26 mouse cellular contexts compared by ENCODE assay signal in genomic region chr19:59717813-59718483, GRCm38 (mm10).
DNase-seq lines count a peak whose midpoint lies in the region; ATAC-seq and TF ChIP-seq lines count a peak whose summit lies in the region.
"Had no signal": no experiment of that assay in that cellular context is flagged by ENCODE, and none has a peak within 500 bp of the region (broad histone marks: within the 10 kb centered on the region; RNA-seq: fewer than 3 reads in every experiment).

No protein-coding gene starts in this region.

- H3K4me1 ChIP-seq in hindbrain, postnatal 0 days (ENCODE audit: insufficient read depth, low read length): no peaks in the 10 kb centered on the region
- no peaks in the 10 kb centered on the region for H3K4me1 ChIP-seq in hindbrain, embryonic 14.5 days (replicated peaks; ENCODE audit: control insufficient read depth, insufficient read depth, low read length)
- no peaks in the 10 kb centered on the region; the same call in 1 of the 2 replicates for H3K4me1 ChIP-seq in midbrain, embryonic 14.5 days (ENCODE audit: control insufficient read depth, insufficient read depth, low read length)
- H3K4me1 ChIP-seq in midbrain, postnatal 0 days (ENCODE audit: insufficient read depth, low read length): no peaks in the 10 kb centered on the region
- H3K4me1 ChIP-seq in embryonic facial prominence, embryonic 11.5 days (ENCODE audit: control insufficient read depth, insufficient read depth, low read length): no peaks in the 10 kb centered on the region
- H3K4me1 ChIP-seq: megakaryocyte, embryonic 14.5 days; neural tube, embryonic 12.5 days had no signal

- H3K9me3 ChIP-seq in hindbrain, postnatal 0 days (ENCODE audit: low read length): 0 out of 2 replicates have a peak, but pooled peaks cover 2% of the 10 kb centered on the region
- H3K9me3 ChIP-seq in hindbrain, embryonic 14.5 days (ENCODE audit: control insufficient read depth, low read length): peaks cover 5% of the 10 kb centered on the region; the same call in 1 of the 2 replicates
- H3K9me3 ChIP-seq in midbrain, embryonic 14.5 days (ENCODE audit: control insufficient read depth, low read length): no peaks in the 10 kb centered on the region
- H3K9me3 ChIP-seq in midbrain, postnatal 0 days (ENCODE audit: low read length): peaks cover 3% of the 10 kb centered on the region; the same call in 1 of the 2 replicates
- no peaks in the 10 kb centered on the region for H3K9me3 ChIP-seq in embryonic facial prominence, embryonic 11.5 days (replicated peaks; ENCODE audit: control insufficient read depth, low read length)
- H3K9me3 ChIP-seq: heart, embryonic 10.5 days; limb, embryonic 15.5 days; midbrain, embryonic 13.5 days had no signal

- DNase-seq in hindbrain, postnatal 0 days (ENCODE audit: low spot score): peak; percentile 11
- DNase-seq in hindbrain, embryonic 14.5 days (ENCODE audit: low spot score): no peak
- DNase-seq in midbrain, embryonic 14.5 days: peak; percentile 41
- no peak for DNase-seq in midbrain, postnatal 0 days (ENCODE audit: low spot score)
- DNase-seq in embryonic facial prominence, embryonic 11.5 days (ENCODE audit: low spot score): peak; percentile 23
- no peak for DNase-seq in gastrocnemius, postnatal 10 days
- DNase-seq in cerebellum, adult 18-20 months: no peak
- DNase-seq: adrenal gland, adult 8-10 months; cerebellum, adult 8-10 months; cerebellum, postnatal 36 days; gastrocnemius, adult 2 months; lung, embryonic 14.5 days; right cerebral cortex, adult 18-20 months; right cerebral cortex, postnatal 4 days; thymus, postnatal 14 days had no signal

- H3K27me3 ChIP-seq in hindbrain, postnatal 0 days (ENCODE audit: insufficient read depth, low read length): 0 out of 2 replicates have a peak, but pooled peaks cover 3% of the 10 kb centered on the region
- no peaks in the 10 kb centered on the region for H3K27me3 ChIP-seq in hindbrain, embryonic 14.5 days (ENCODE audit: control insufficient read depth, insufficient read depth, low read length)
- H3K27me3 ChIP-seq in midbrain, embryonic 14.5 days (ENCODE audit: control insufficient read depth, insufficient read depth, low read length): no peaks in the 10 kb centered on the region
- no peaks in the 10 kb centered on the region for H3K27me3 ChIP-seq in midbrain, postnatal 0 days (ENCODE audit: insufficient read depth, low read length)
- no peaks in the 10 kb centered on the region for H3K27me3 ChIP-seq in embryonic facial prominence, embryonic 11.5 days (ENCODE audit: control insufficient read depth, insufficient read depth, low read length)
- H3K27me3 ChIP-seq: megakaryocyte, embryonic 14.5 days; midbrain, embryonic 13.5 days had no signal

- ATAC-seq in hindbrain, postnatal 0 days: no peak
- no peak for ATAC-seq in hindbrain, embryonic 14.5 days (ENCODE audit: low FRiP score)
- ATAC-seq in midbrain, embryonic 14.5 days (ENCODE audit: low FRiP score, low TSS enrichment): no peak
- no peak for ATAC-seq in midbrain, postnatal 0 days (ENCODE audit: low FRiP score)
- ATAC-seq in embryonic facial prominence, embryonic 11.5 days (replicated peaks; ENCODE audit: insufficient number of reproducible peaks, low FRiP score, low TSS enrichment, low read depth): no peak
- ATAC-seq: activated CD4-positive, CD25-positive, alpha-beta regulatory T cell, adult 4 months; hindbrain, embryonic 16.5 days; intestine, postnatal 0 days; midbrain, embryonic 13.5 days had no signal

- no peak overlapping the region for H3K4me2 ChIP-seq in hindbrain, postnatal 0 days (ENCODE audit: low read depth, low read length)
- no peak overlapping the region for H3K4me2 ChIP-seq in hindbrain, embryonic 14.5 days (replicated peaks)
- H3K4me2 ChIP-seq in midbrain, embryonic 14.5 days (ENCODE audit: low read length): no peak overlapping the region
- H3K4me2 ChIP-seq in midbrain, postnatal 0 days (ENCODE audit: low read depth, low read length, poor library complexity, severe bottlenecking): no peak overlapping the region
- no peak overlapping the region for H3K4me2 ChIP-seq in embryonic facial prominence, embryonic 11.5 days (ENCODE audit: low read depth, low read length)
- H3K4me2 ChIP-seq: embryonic facial prominence, embryonic 13.5 days; limb, embryonic 15.5 days; lung, embryonic 14.5 days; midbrain, embryonic 13.5 days; neural tube, embryonic 12.5 days had no signal

- 19% methylated on average over 8 of the region's 8 CpGs for WGBS in hindbrain, postnatal 0 days
- 13% methylated on average over 8 of the region's 8 CpGs for WGBS in hindbrain, embryonic 14.5 days
- WGBS in midbrain, embryonic 14.5 days: 6% methylated on average over 8 of the region's 8 CpGs
- 16% methylated on average over 8 of the region's 8 CpGs for WGBS in midbrain, postnatal 0 days
- 4% methylated on average over 8 of the region's 8 CpGs for WGBS in embryonic facial prominence, embryonic 11.5 days

- no peak for TF ChIP-seq CTCF in hindbrain, postnatal 0 days (IDR thresholded peaks at IDR 0.05; ENCODE audit: low read depth)
- TF ChIP-seq CTCF in midbrain, postnatal 0 days (IDR thresholded peaks at IDR 0.05): no peak

- no peak overlapping the region for H3K27ac ChIP-seq in hindbrain, postnatal 0 days
- no peak overlapping the region for H3K27ac ChIP-seq in hindbrain, embryonic 14.5 days
- no peak overlapping the region for H3K27ac ChIP-seq in midbrain, embryonic 14.5 days (replicated peaks; ENCODE audit: low read depth, low read length)
- H3K27ac ChIP-seq in midbrain, postnatal 0 days (ENCODE audit: low read depth, low read length): no peak overlapping the region
- H3K27ac ChIP-seq in embryonic facial prominence, embryonic 11.5 days (replicated peaks; ENCODE audit: low read depth, low read length): no peak overlapping the region
- H3K27ac ChIP-seq: embryonic facial prominence, embryonic 13.5 days; gastrocnemius, adult 2 months; heart, embryonic 10.5 days; limb, embryonic 15.5 days; liver, embryonic 14.5 days; midbrain, embryonic 13.5 days; neural tube, embryonic 12.5 days had no signal

- H3K36me3 ChIP-seq in hindbrain, postnatal 0 days (ENCODE audit: insufficient read depth, low read length): no peaks in the 10 kb centered on the region
- no peaks in the 10 kb centered on the region for H3K36me3 ChIP-seq in hindbrain, embryonic 14.5 days (replicated peaks; ENCODE audit: control insufficient read depth, insufficient read depth)
- no peaks in the 10 kb centered on the region for H3K36me3 ChIP-seq in midbrain, embryonic 14.5 days (ENCODE audit: control insufficient read depth, insufficient read depth, low read length)
- H3K36me3 ChIP-seq in midbrain, postnatal 0 days (ENCODE audit: insufficient read depth, low read length): no peaks in the 10 kb centered on the region
- no peaks in the 10 kb centered on the region for H3K36me3 ChIP-seq in embryonic facial prominence, embryonic 11.5 days (replicated peaks; ENCODE audit: control insufficient read depth, insufficient read depth, low read depth, low read length)
- H3K36me3 ChIP-seq: embryonic facial prominence, embryonic 13.5 days; heart, embryonic 10.5 days; limb, embryonic 15.5 days; midbrain, embryonic 13.5 days; neural tube, embryonic 12.5 days had no signal

- no peak overlapping the region for H3K9ac ChIP-seq in hindbrain, postnatal 0 days (replicated peaks; ENCODE audit: low read length)
- no peak overlapping the region for H3K9ac ChIP-seq in hindbrain, embryonic 14.5 days
- no peak overlapping the region for H3K9ac ChIP-seq in midbrain, embryonic 14.5 days (replicated peaks; ENCODE audit: low read length)
- no peak overlapping the region for H3K9ac ChIP-seq in midbrain, postnatal 0 days (replicated peaks; ENCODE audit: low read length, poor library complexity, severe bottlenecking)
- no peak overlapping the region for H3K9ac ChIP-seq in embryonic facial prominence, embryonic 11.5 days (replicated peaks; ENCODE audit: low read length)
- H3K9ac ChIP-seq: embryonic facial prominence, embryonic 13.5 days; limb, embryonic 15.5 days; liver, embryonic 14.5 days; lung, embryonic 14.5 days; midbrain, embryonic 13.5 days; neural tube, embryonic 12.5 days had no signal

- H3K4me3 ChIP-seq in hindbrain, postnatal 0 days (ENCODE audit: low read length): no peak overlapping the region
- H3K4me3 ChIP-seq in hindbrain, embryonic 14.5 days (replicated peaks; ENCODE audit: low read length): no peak overlapping the region
- no peak overlapping the region for H3K4me3 ChIP-seq in midbrain, embryonic 14.5 days (replicated peaks; ENCODE audit: low read depth, low read length)
- no peak overlapping the region for H3K4me3 ChIP-seq in midbrain, postnatal 0 days (ENCODE audit: low read depth, low read length)
- no peak overlapping the region for H3K4me3 ChIP-seq in embryonic facial prominence, embryonic 11.5 days (ENCODE audit: low read depth, low read length)
- H3K4me3 ChIP-seq: embryonic facial prominence, embryonic 13.5 days; erythroblast, embryonic 14.5 days; gastrocnemius, adult 2 months; heart, embryonic 10.5 days; limb, embryonic 15.5 days; megakaryocyte, embryonic 14.5 days; midbrain, embryonic 13.5 days; neural tube, embryonic 12.5 days had no signal

Comparison
In these comparisons a context has a peak if more than half of its experiments do, and no peak if none do; other contexts are left out.
1. DNase-seq: peak in hindbrain, postnatal 0 days (single experiment), midbrain, embryonic 14.5 days (single experiment) and embryonic facial prominence, embryonic 11.5 days (single experiment); none in hindbrain, embryonic 14.5 days (single experiment), midbrain, postnatal 0 days (single experiment), gastrocnemius, postnatal 10 days (single experiment) and cerebellum, adult 18-20 months (0 of 2).